Comparison of ENCODE assay signal across 13 mouse cellular contexts in genomic region chr12:116677701-116678100, GRCm38 (mm10).
A peak's percentile ranks its signal among the peaks of the same experiment; 100 is the strongest.
DNase-seq lines count a peak whose midpoint lies in the region; ATAC-seq and TF ChIP-seq lines count a peak whose summit lies in the region.
"Had no signal": no experiment of that assay in that cellular context is flagged by ENCODE, and none has a peak within 500 bp of the region (broad histone marks: within the 10 kb centered on the region; RNA-seq: fewer than 3 reads in every experiment).

No protein-coding gene starts in this region.

- 67% methylated on average over 3 of the region's 3 CpGs for WGBS in embryonic facial prominence, embryonic 14.5 days
- WGBS in hindbrain, postnatal 0 days: 38% methylated on average over 3 of the region's 3 CpGs
- 13% methylated on average over 3 of the region's 3 CpGs for WGBS in midbrain, embryonic 16.5 days
- WGBS in stomach, postnatal 0 days: 78% methylated on average over 3 of the region's 3 CpGs

- no peak for ATAC-seq in embryonic facial prominence, embryonic 14.5 days (ENCODE audit: low read depth)
- ATAC-seq in hindbrain, postnatal 0 days: peak; percentile 87
- peak; percentile 98 for ATAC-seq in midbrain, embryonic 16.5 days
- ATAC-seq in stomach, postnatal 0 days (ENCODE audit: low FRiP score, low TSS enrichment): no peak
- ATAC-seq: activated CD4-positive, CD25-positive, alpha-beta regulatory T cell, adult 4 months; inflammation-experienced regulatory T-cells, adult 6 months had no signal

- H3K36me3 ChIP-seq in embryonic facial prominence, embryonic 14.5 days (ENCODE audit: control insufficient read depth, insufficient read depth, low read length): no peaks in the 10 kb centered on the region
- H3K36me3 ChIP-seq in hindbrain, postnatal 0 days (ENCODE audit: insufficient read depth, low read length): no peaks in the 10 kb centered on the region
- no peaks in the 10 kb centered on the region for H3K36me3 ChIP-seq in midbrain, embryonic 16.5 days (ENCODE audit: control insufficient read depth, insufficient read depth, low read length)
- no peaks in the 10 kb centered on the region for H3K36me3 ChIP-seq in stomach, postnatal 0 days (ENCODE audit: control insufficient read depth, insufficient read depth, low read length)

- DNase-seq in R1 (ENCODE audit: low read depth, low spot score): peak; percentile 18
- peak; percentile 4 for DNase-seq in embryonic facial prominence, embryonic 14.5 days (ENCODE audit: low spot score)
- peak; percentile 65 for DNase-seq in hindbrain, postnatal 0 days (ENCODE audit: low spot score)
- DNase-seq in kidney, postnatal 4 days: no peak
- no peak for DNase-seq in spleen, postnatal 36 days (ENCODE audit: low spot score in 2 of 2)
- no peak for DNase-seq in stomach, postnatal 0 days (ENCODE audit: low spot score)
- no peak for DNase-seq in cerebellum, adult 11 months
- DNase-seq: cerebellum, postnatal 36 days; gastrocnemius, postnatal 36 days; lung, postnatal 36 days had no signal

- TF ChIP-seq CTCF in hindbrain, postnatal 0 days (IDR thresholded peaks at IDR 0.05; ENCODE audit: low read depth): no peak
- TF ChIP-seq CTCF in stomach, postnatal 0 days (IDR thresholded peaks at IDR 0.05; ENCODE audit: low read depth): no peak

- H3K9me3 ChIP-seq in embryonic facial prominence, embryonic 14.5 days (ENCODE audit: control insufficient read depth, low read length): no peaks in the 10 kb centered on the region
- no peaks in the 10 kb centered on the region for H3K9me3 ChIP-seq in hindbrain, postnatal 0 days (ENCODE audit: low read length)
- H3K9me3 ChIP-seq in midbrain, embryonic 16.5 days (replicated peaks; ENCODE audit: control insufficient read depth, low read length, poor library complexity, severe bottlenecking): no peaks in the 10 kb centered on the region
- no peaks in the 10 kb centered on the region for H3K9me3 ChIP-seq in stomach, postnatal 0 days (ENCODE audit: control insufficient read depth, low read length)

- H3K4me3 ChIP-seq in embryonic facial prominence, embryonic 14.5 days (ENCODE audit: low read depth, low read length): no peak overlapping the region
- H3K4me3 ChIP-seq in hindbrain, postnatal 0 days (ENCODE audit: low read length): no peak overlapping the region
- no peak overlapping the region for H3K4me3 ChIP-seq in midbrain, embryonic 16.5 days (ENCODE audit: low read depth, low read length)
- H3K4me3 ChIP-seq in stomach, postnatal 0 days (ENCODE audit: low read depth, low read length): no peak overlapping the region

- H3K4me1 ChIP-seq in embryonic facial prominence, embryonic 14.5 days (ENCODE audit: control insufficient read depth, insufficient read depth, low read length): no peaks in the 10 kb centered on the region
- H3K4me1 ChIP-seq in hindbrain, postnatal 0 days (ENCODE audit: insufficient read depth, low read length): no peaks in the 10 kb centered on the region
- H3K4me1 ChIP-seq in midbrain, embryonic 16.5 days (ENCODE audit: control insufficient read depth, insufficient read depth, low read length): peaks cover 22% of the 10 kb centered on the region
- H3K4me1 ChIP-seq in stomach, postnatal 0 days (replicated peaks; ENCODE audit: control insufficient read depth, insufficient read depth): no peaks in the 10 kb centered on the region

- no peak overlapping the region for H3K9ac ChIP-seq in embryonic facial prominence, embryonic 14.5 days (ENCODE audit: low read depth, low read length)
- no peak overlapping the region for H3K9ac ChIP-seq in hindbrain, postnatal 0 days (replicated peaks; ENCODE audit: low read length)
- no peak overlapping the region for H3K9ac ChIP-seq in midbrain, embryonic 16.5 days (ENCODE audit: low read depth, low read length)
- H3K9ac ChIP-seq in stomach, postnatal 0 days (ENCODE audit: low read length): no peak overlapping the region

- no peak overlapping the region for H3K27ac ChIP-seq in embryonic facial prominence, embryonic 14.5 days (replicated peaks; ENCODE audit: low read depth, low read length)
- H3K27ac ChIP-seq in hindbrain, postnatal 0 days: peak overlapping the region; percentile 54
- peak overlapping the region; percentile 90 for H3K27ac ChIP-seq in midbrain, embryonic 16.5 days (ENCODE audit: low read length)
- H3K27ac ChIP-seq in stomach, postnatal 0 days (replicated peaks): no peak overlapping the region

- TF ChIP-seq EP300 in stomach, postnatal 0 days (optimal IDR thresholded peaks at IDR 0.05): no peak

- H3K4me2 ChIP-seq in embryonic facial prominence, embryonic 14.5 days (ENCODE audit: low read depth, low read length): no peak overlapping the region
- no peak overlapping the region for H3K4me2 ChIP-seq in hindbrain, postnatal 0 days (ENCODE audit: low read depth, low read length)
- H3K4me2 ChIP-seq in midbrain, embryonic 16.5 days (ENCODE audit: low read length): peak overlapping the region; percentile 31; the same call in 1 of the 2 replicates
- no peak overlapping the region for H3K4me2 ChIP-seq in stomach, postnatal 0 days (replicated peaks; ENCODE audit: low read depth)

- no peaks in the 10 kb centered on the region for H3K27me3 ChIP-seq in embryonic facial prominence, embryonic 14.5 days (replicated peaks; ENCODE audit: control insufficient read depth, insufficient read depth, low read length)
- no peaks in the 10 kb centered on the region for H3K27me3 ChIP-seq in hindbrain, postnatal 0 days (ENCODE audit: insufficient read depth, low read length)
- no peaks in the 10 kb centered on the region for H3K27me3 ChIP-seq in midbrain, embryonic 16.5 days (ENCODE audit: control insufficient read depth, insufficient read depth, low read depth, low read length)
- H3K27me3 ChIP-seq in stomach, postnatal 0 days (ENCODE audit: control insufficient read depth, insufficient read depth, low read length): no peaks in the 10 kb centered on the region

Comparison
In these comparisons a context has a peak if more than half of its experiments do, and no peak if none do; other contexts are left out.
1. DNase-seq: peak in R1 (single experiment), embryonic facial prominence, embryonic 14.5 days (single experiment) and hindbrain, postnatal 0 days (single experiment); none in kidney, postnatal 4 days (0 of 2), spleen, postnatal 36 days (0 of 2), stomach, postnatal 0 days (single experiment) and cerebellum, adult 11 months (single experiment).
2. ATAC-seq: peak in hindbrain, postnatal 0 days (single experiment) and midbrain, embryonic 16.5 days (single experiment); none in embryonic facial prominence, embryonic 14.5 days (single experiment) and stomach, postnatal 0 days (single experiment).
3. H3K27ac ChIP-seq: peak in hindbrain, postnatal 0 days (single experiment) and midbrain, embryonic 16.5 days (single experiment); none in embryonic facial prominence, embryonic 14.5 days (single experiment) and stomach, postnatal 0 days (single experiment).